Mouse (Mus musculus) forebrain, embryonic 10.5 days (tissue): ENCODE measurements around the gene Themis3. TPM values are rescaled to one million over a fixed set of nuclear protein-coding genes. Genes with fewer than 3 reads are reported as not detected.

Experiments used
- DNase-seq: peaks from one replicate; pipeline ENCODE4 v3.0.0-alpha.2; 2017; ENCODE audit warnings: low spot score; ENCODE audit errors: extremely low spot score
- H3K27ac ChIP-seq: fragments of 300-500 bp; sonication (generic); 2 replicates; pipeline ENCODE4 v1.5.1; 2016; ENCODE audit warnings: mild to moderate bottlenecking
- H3K27me3 ChIP-seq: fragments of 300-500 bp; sonication (generic); 2 replicates; pipeline ENCODE4 v1.6.1; 2016; ENCODE audit warnings: mild to moderate bottlenecking; ENCODE audit not compliant: poor library complexity, severe bottlenecking
- H3K36me3 ChIP-seq: fragments of 300-500 bp; sonication (generic); replicated peaks from 2 replicates; pipeline ENCODE4 v1.6.1; 2016; ENCODE audit warnings: mild to moderate bottlenecking, moderate library complexity
- H3K4me1 ChIP-seq: fragments of 300-500 bp; sonication (generic); 2 replicates; pipeline ENCODE4 v1.6.1; 2016
- H3K4me3 ChIP-seq: fragments of 300-500 bp; sonication (generic); 2 replicates; pipeline ENCODE4 v1.5.1; 2016; ENCODE audit warnings: mild to moderate bottlenecking, moderate library complexity
- H3K9me3 ChIP-seq: fragments of 300-500 bp; sonication (generic); 2 replicates; pipeline ENCODE4 v1.6.1; 2016; ENCODE audit warnings: mild to moderate bottlenecking, moderate library complexity
- WGBS: fragments of 180-500 bp; shearing (Covaris S2); methylation state at CpG from one replicate; pipeline ENCODE4 v1.1.7; 2016; 5-methylcytosine and 5-hydroxymethylcytosine counted together
- polyA plus RNA-seq: library from polyadenylated mRNA; unstranded; fragments of >200 nt; fragmentation: Nextera tagmentation; extraction: Ambion mirVana; gene quantifications from 2 replicates; pipeline ENCODE4 v1.2.1, GENCODE M21; 2016

Themis3 gene
- 0.06 and 0.07 TPM in 2 replicates for polyA plus RNA-seq

DNA sequence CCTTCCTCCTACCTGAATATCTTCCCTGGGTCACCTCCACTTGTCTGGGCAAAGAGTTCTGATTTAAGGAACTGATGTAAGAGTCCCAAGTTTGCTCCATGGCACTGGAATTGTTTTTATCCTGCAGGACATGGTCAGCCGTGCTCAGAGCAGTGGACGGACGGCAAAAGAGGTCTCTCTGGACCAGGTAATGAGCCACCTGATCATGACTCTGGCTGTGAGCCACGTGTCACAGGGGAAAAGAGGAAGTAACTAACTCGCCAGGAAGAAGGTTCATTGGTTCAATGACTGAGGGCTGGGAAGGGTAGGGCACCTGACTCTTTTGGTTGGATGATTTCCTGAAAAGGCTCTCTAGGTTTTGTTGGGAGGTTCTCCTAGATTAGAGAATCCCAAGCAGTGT, at the start of gene Themis3:
Gene Themis3, minus strand, starts transcription at position 187 of the 400 bp plus-strand sequence.
- 79% methylated on average over 5 of the region's 5 CpGs for WGBS
- DNase-seq: no peak
- no peaks in the 10 kb centered on the region for H3K36me3 ChIP-seq
- no peaks in the 10 kb centered on the region for H3K9me3 ChIP-seq
- H3K4me3 ChIP-seq: no peak within 1 kb of the TSS
- H3K27ac ChIP-seq: no peak within 1 kb of the TSS
- H3K4me1 ChIP-seq: no peaks in the 10 kb centered on the region
- H3K27me3 ChIP-seq: no peaks in the 10 kb centered on the region

DNA sequence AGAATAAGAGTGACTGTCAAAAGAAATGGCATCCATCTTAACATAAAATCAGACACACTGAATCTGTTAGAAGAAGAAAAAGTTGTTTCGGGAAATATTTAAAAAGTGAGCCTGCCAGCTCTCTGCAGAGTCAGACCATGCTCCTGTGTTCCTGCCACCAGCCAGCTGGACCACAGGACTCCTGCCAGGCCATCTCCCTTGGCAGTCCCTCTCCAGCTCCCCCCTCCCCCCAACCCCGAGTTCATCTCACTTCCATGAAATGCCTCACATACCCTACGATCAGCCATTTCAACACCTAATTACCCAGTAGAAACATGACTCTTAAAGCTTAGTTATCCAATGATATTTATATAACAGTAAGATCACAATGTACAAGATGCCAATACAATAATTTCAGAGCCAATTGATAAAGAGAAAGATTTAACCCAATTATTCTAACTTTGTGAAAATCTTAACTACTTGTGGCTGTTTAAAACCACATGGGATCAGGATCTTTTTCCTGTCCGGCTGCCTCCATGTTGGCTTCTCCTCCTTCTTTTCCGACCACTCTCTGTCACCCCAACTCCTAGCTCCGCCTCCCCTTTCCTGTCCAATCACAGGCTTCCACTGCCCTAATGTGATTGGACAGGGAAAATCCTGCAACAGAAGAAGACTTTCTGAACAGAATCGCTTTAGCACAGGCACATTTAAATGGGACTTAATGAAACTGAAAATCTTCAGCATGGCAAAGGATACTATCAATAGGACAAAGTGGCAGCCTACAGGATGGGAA, 43.7 kb upstream of the Themis3 start:
- Histone ChIP-seq H3K27me3 (no peaks in the 10 kb centered on the region), H3K4me3 (no peak overlapping the region), H3K27ac (no peak overlapping the region), H3K36me3 (no peaks in the 10 kb centered on the region), H3K9me3 (no peaks in the 10 kb centered on the region), H3K4me1 (no peaks in the 10 kb centered on the region)
- 88% methylated on average over 7 of the region's 7 CpGs for WGBS
- no peak for DNase-seq

GRCm38 (mm10) chr17:66619996-66620656, 25.7 kb upstream of the Themis3 start:
- no peaks in the 10 kb centered on the region for H3K36me3 ChIP-seq
- 89% methylated on average over 13 of the region's 13 CpGs for WGBS
- no peaks in the 10 kb centered on the region for H3K9me3 ChIP-seq
- no peak overlapping the region for H3K4me3 ChIP-seq
- H3K4me1 ChIP-seq: no peaks in the 10 kb centered on the region
- no peak overlapping the region for H3K27ac ChIP-seq
- DNase-seq: no peak
- H3K27me3 ChIP-seq: no peaks in the 10 kb centered on the region

GRCm38 (mm10) chr17:66619255-66619826, 24.9 kb upstream of the Themis3 start:
- 88% methylated on average over 3 of the region's 3 CpGs for WGBS
- no peak overlapping the region for H3K27ac ChIP-seq
- H3K9me3 ChIP-seq: no peaks in the 10 kb centered on the region
- H3K4me3 ChIP-seq: no peak overlapping the region
- H3K4me1 ChIP-seq: no peaks in the 10 kb centered on the region
- H3K36me3 ChIP-seq: no peaks in the 10 kb centered on the region
- no peak for DNase-seq
- H3K27me3 ChIP-seq: no peaks in the 10 kb centered on the region

DNA sequence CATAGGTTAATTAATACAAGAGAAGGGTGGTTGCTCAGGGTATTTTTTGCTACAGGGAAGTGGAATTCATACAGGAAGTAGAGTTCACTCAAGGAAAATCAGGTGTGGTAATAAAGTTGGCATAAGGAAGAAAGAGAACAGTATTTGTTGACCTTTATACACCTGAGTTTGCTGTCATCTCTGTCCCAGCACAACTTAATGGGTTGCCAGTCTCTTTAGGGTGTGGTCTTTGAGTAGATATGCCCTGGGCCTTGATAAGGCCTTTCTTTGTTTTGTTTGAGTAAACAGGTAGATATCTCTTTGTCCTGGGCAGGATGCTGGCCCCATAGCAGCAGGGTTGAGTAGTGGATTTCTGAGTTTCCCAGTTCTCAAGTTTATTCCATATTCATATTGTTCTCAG, 15.6 kb upstream of the Themis3 start:
- Histone ChIP-seq H3K36me3 (no peaks in the 10 kb centered on the region), H3K27ac (no peak overlapping the region), H3K9me3 (no peaks in the 10 kb centered on the region), H3K4me1 (peaks cover 13% of the 10 kb centered on the region), H3K27me3 (no peaks in the 10 kb centered on the region), H3K4me3 (no peak overlapping the region)
- no peak for DNase-seq

- no peaks in the 10 kb centered on the region for H3K27me3 ChIP-seq
- 73% methylated on average over 5 of the region's 5 CpGs for WGBS
- no peak overlapping the region for H3K27ac ChIP-seq
- no peak for DNase-seq
- H3K36me3 ChIP-seq: no peaks in the 10 kb centered on the region
- no peaks in the 10 kb centered on the region for H3K9me3 ChIP-seq
- peaks cover 16% of the 10 kb centered on the region for H3K4me1 ChIP-seq
- H3K4me3 ChIP-seq: no peak overlapping the region
Measured at GRCm38 (mm10) chr17:66604931-66605330, 10.5 kb upstream of the Themis3 start.

DNA sequence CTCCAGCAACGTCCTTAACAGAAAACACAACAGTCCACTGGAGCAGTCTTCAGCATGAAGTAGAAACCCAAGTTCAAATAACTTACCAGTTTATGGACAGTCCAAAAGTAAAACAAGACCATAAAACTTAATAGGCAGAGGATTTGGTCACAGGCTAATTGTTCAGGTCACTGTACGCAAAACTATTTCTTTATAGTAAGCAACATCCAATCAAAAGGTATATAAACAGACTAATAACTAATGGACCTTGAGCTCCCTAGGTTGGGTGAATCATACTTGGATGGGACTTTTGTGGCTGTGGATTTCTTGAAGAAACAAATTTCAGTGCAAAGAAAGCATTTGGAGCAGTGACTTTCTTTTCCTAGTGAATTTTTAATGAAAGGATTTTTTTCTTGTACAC, 6.8 kb upstream of the Themis3 start:
- H3K4me1 ChIP-seq: peaks cover 7% of the 10 kb centered on the region
- no peaks in the 10 kb centered on the region for H3K36me3 ChIP-seq
- no peak overlapping the region for H3K27ac ChIP-seq
- DNase-seq: no peak
- 90% methylated on average over 2 of the region's 2 CpGs for WGBS
- H3K27me3 ChIP-seq: no peaks in the 10 kb centered on the region
- H3K9me3 ChIP-seq: no peaks in the 10 kb centered on the region
- H3K4me3 ChIP-seq: no peak overlapping the region

DNA sequence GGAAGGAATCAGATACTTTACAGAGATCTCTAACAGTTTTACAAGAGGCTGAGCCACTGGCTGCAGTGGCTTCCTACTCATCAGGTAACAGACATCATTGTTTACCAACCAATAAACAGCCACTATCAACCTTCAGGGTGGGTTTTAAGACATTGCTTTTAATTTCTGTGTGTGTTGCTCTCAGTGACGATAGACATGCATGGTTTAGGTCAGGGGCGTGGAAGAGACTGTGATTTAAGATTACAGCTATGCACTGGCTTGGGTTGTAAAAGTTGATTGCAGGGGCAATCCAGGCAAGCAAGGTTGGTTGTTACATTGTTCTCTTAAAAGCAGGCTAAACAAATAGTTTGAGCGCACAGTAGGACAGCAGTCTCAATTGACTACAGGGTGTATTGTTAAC, 1.4 kb upstream of the Themis3 start:
- Histone ChIP-seq H3K4me3 (no peak overlapping the region), H3K36me3 (no peaks in the 10 kb centered on the region), H3K27ac (no peak overlapping the region), H3K27me3 (no peaks in the 10 kb centered on the region), H3K4me1 (no peaks in the 10 kb centered on the region), H3K9me3 (no peaks in the 10 kb centered on the region)
- 92% methylated on average over 3 of the region's 3 CpGs for WGBS
- no peak for DNase-seq

- Histone ChIP-seq H3K4me1 (no peaks in the 10 kb centered on the region), H3K27ac (no peak overlapping the region), H3K4me3 (no peak overlapping the region), H3K36me3 (no peaks in the 10 kb centered on the region), H3K9me3 (no peaks in the 10 kb centered on the region), H3K27me3 (no peaks in the 10 kb centered on the region)
- DNase-seq: no peak
Measured at GRCm38 (mm10) chr17:66595256-66595655, 835 bp upstream of the Themis3 start.

DNA sequence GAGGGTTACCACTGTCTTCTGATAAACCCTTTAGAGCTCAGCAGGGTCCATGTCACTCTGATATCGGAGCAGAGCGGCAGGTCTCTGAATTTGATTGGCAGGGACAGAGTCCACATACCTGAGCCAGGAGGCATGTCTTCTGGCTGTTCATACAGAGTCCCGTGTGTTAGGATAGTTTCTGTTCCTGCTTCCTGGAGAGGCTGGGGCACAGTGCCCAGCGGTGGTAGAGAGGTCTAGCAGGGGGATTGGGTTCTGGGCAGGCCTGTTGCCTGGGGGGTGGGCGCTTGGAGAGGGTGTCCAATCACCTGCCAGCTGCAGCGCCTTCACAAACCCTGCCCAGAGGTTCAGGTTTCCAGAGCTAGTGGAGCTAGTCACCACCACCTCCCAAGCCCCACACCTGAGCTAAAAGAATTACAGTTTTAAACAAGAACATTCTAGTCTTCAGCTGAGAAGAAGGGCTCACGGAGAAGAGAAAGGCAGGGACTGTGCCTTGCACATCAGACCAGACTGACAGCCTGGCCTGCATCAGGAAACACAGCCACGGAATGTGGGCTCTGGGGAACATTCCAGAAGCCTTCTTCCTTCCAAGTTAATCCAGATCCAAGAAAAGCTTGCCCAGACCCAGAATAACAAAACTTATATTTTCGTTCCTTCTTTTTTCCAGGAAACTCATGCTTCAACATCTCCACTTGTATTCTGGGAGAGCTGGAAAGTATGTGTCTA, 3.9 kb downstream of the Themis3 start:
- WGBS: 79% methylated on average over 9 of the region's 9 CpGs
- Histone ChIP-seq H3K9me3 (no peaks in the 10 kb centered on the region), H3K36me3 (no peaks in the 10 kb centered on the region), H3K27ac (no peak overlapping the region), H3K4me1 (no peaks in the 10 kb centered on the region), H3K4me3 (no peak overlapping the region), H3K27me3 (no peaks in the 10 kb centered on the region)
- no peak for DNase-seq

DNA sequence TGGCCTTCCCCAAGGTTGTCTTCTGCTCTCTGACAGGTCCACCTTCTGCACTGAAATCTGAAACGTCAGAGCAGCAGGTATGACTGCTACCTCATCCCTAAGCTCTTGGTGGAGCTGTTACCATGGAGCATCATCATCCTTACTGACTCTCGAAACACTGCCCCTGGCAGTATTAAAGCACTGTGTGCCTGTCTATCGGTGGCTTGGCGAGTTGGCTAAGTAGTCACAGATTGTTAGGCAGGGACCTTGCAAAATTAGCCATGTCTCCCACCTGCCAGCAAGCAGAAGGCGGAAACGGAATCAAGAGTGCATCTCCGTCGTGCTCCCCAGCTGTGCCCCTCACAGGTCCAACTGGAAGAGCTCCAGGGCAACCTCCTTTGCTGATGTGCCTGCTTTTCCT, 4.6 kb downstream of the Themis3 start:
- no peak for DNase-seq
- no peaks in the 10 kb centered on the region for H3K9me3 ChIP-seq
- H3K4me1 ChIP-seq: no peaks in the 10 kb centered on the region
- 81% methylated on average over 8 of the region's 8 CpGs for WGBS
- H3K36me3 ChIP-seq: no peaks in the 10 kb centered on the region
- no peak overlapping the region for H3K4me3 ChIP-seq
- no peak overlapping the region for H3K27ac ChIP-seq
- H3K27me3 ChIP-seq: no peaks in the 10 kb centered on the region

- Histone ChIP-seq H3K4me3 (no peak overlapping the region), H3K4me1 (no peaks in the 10 kb centered on the region), H3K9me3 (no peaks in the 10 kb centered on the region), H3K36me3 (no peaks in the 10 kb centered on the region), H3K27me3 (no peaks in the 10 kb centered on the region), H3K27ac (no peak overlapping the region)
- no peak for DNase-seq
- 92% methylated on average over 10 of the region's 10 CpGs for WGBS
Measured at GRCm38 (mm10) chr17:66586741-66587140, 7.7 kb downstream of the Themis3 start.

DNA sequence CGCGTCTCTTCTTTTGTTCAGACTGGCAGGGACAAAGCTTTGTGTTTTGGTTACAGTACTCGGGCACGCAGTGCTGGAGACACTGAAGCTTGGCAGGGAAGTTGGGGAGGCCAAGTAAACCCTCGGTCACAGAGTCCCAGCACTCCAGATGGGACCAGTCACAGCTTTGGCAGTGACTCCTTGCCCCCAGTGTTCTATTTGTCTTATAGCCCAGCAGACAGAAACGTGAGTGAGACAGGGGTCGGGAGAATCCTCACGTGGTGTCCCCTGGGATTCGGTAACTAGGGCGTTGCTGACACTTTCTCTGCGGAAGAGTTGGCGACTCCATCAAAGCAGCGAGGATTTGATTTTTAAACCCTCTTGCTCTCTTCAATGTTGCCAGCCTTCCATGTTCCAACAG, 8.3 kb downstream of the Themis3 start:
- WGBS: 89% methylated on average over 13 of the region's 13 CpGs
- no peak for DNase-seq

More for the DNA sequence above, 8.3 kb downstream of the Themis3 start:
- no peaks in the 10 kb centered on the region for H3K4me1 ChIP-seq
- H3K36me3 ChIP-seq: no peaks in the 10 kb centered on the region
- no peak overlapping the region for H3K4me3 ChIP-seq
- no peaks in the 10 kb centered on the region for H3K27me3 ChIP-seq
- no peak overlapping the region for H3K27ac ChIP-seq
- H3K9me3 ChIP-seq: no peaks in the 10 kb centered on the region
